Mouse (Mus musculus) thymus, postnatal 0 days (tissue): ENCODE results near the gene Rsrc1. TPM values are rescaled to one million over a fixed set of nuclear protein-coding genes. Genes with fewer than 3 reads are reported as not detected.

ENCODE experiments used
- DNase-seq: peaks from one replicate; pipeline ENCODE4 v3.0.0-alpha.2; 2015; ENCODE audit warnings: low spot score
- polyA plus RNA-seq: library from polyadenylated mRNA; unstranded; fragments of >200 nt; fragmentation: Nextera tagmentation; extraction: Ambion mirVana; gene quantifications from 2 replicates; pipeline ENCODE4 v1.2.1, GENCODE M21; 2015

Gene Rsrc1
- 25.3 and 31.9 TPM in 2 replicates for polyA plus RNA-seq

- DNase-seq = peak; percentile 21
Measured at GRCm38 (mm10) chr3:66981101-66981661, at the start of gene Rsrc1. Rsrc1 (plus strand) TSS chr3:66981390.

- no peak for DNase-seq
Measured at GRCm38 (mm10) chr3:66939675-66940074, 41.5 kb upstream of the Rsrc1 start.

DNA sequence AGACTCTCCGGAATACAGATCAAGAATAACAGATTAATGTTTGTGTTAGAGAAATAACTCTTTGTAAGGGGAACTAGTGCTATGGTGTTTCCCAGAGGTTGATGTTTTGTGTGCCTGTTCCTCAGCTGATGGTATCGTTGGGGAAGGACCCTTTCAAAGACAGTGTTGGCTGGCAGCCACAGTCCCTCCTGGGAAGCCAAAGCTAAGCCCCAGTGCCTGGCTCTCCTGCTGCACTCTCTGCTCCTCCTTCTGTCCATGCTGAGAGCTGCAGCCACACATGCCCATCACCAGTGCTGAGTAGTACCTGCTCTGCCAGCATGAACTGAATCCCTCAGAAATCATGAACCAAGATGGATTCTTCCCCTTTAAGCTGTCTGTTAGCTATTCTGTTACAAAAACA lies 26.1 kb upstream of the Rsrc1 start:
- DNase-seq = no peak

DNA sequence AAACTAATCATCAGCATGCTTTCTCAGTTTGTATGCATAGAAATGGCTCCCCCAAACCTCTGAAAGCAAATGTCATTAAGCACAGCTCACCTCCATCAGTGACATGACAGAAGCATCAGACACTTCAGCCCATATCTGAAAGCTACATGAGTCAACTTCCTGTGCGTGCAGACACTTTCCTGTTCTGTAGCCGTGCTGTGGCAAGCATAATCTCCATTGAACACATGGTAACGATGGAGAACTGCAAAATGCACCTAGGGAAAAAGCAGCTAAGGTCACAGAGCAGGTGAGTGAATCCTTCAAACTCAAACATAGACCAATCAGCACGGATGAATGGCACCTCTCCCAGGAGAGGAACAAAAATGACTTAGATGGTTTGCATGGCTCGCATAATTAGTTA lies 21.2 kb upstream of the Rsrc1 start:
- no peak for DNase-seq

DNA sequence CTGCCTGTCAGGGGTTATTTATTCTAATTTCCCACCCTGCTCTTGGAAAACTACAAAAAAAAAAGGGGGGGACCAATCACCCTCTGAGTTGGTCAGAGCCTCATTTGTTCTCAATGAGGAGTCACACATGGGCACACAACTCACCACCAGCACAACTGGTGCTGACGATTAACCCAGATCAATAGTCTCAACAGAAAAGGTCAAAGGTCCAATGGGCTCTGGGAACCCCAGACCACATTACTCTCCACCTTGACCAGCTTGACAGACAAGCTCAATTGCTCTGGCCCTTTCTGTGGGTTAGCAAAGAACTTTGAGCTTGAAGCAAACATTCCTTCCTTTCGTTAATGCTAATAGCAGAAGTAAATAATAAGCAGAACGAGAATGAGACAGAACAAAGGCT lies 16.3 kb upstream of the Rsrc1 start:
- no peak for DNase-seq

DNA sequence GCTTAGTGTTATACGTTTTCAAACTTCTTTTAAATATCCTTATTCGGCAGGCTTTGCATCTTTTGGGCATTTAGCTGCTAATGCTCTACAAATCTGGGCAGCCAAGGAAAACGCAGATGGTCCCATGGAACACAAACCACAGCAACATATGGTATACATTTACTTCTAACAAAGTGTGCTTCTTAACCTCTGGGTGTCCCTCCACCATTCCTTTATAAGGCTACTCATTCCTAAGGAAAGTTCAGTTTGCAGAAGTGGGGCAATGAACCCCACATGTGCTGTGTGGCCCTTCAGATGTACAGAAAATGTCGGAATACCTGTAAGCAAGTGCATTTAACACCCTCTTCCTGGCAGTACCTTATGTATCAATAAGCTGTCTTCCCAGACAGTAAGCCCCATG lies 13.7 kb upstream of the Rsrc1 start:
- no peak for DNase-seq

GRCm38 (mm10) chr3:66970261-66970660 lies 10.9 kb upstream of the Rsrc1 start:
- DNase-seq = no peak

DNA sequence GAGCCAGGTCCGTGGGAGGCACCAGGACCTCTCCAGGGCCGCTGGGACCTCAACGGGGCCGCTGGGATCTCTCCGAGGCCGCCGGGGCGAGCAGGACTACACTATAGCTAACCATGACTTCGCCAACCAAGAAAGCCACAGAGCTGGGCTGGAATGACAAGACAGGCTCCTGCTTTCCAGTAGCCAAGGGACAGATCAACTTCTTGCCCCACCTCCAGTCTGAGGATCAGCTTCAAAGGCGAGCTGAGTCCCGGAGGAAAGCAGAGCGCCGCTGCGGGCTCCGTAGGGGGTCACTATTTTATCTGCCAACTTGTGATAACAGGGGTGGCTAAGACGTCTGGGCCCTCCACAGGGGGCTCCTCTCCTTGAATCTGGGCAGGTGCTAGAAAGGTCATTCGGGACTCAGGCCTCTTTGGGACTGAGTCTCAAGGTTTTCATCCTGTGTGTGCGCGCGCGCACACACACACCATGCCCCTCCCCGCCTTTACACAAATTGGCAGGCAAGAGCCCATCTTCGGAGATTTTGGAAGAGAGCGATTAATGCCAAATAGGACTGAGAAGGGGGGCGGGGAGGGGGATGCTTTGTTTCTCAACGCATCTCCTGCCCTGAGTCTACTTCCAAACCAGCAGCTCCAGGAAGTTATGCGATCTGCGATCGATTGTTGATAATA lies 10.4 kb upstream of the Rsrc1 start:
- DNase-seq = no peak

DNA sequence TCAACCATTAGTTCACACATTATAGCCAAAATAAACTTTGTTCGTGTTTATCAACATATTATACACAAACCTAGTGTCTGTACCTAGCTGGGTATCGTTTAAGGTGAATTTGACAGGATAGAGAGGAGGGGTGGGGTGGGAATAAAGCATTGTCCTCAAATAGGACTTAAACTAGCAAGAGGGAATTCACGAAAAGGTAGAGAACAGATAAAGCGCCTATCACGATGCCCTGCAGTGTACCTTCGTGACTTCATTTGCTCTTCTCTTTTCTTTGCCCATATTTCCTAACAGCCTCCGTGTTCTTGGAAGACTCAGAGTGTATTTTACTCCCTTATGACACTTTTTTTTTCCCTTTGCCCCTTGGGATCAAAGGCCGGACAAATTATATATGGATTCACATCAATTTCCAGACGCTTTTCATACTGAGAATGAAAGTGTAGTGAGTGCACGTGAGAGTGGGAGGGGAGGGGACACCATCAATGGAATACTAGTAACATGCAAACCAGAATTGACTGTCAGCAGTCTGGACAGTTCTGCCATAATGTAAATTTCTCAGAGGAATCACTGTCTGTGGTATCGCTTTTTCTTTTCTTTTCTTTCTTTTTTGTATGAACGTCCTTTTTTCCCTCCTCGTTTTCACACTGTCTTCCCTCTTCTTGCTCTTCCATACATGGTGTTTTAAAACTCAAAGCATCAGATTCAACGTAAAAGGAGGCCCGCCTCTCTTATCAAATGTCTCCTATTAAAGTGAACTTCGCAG lies 8.8 kb upstream of the Rsrc1 start:
- DNase-seq = no peak

DNA sequence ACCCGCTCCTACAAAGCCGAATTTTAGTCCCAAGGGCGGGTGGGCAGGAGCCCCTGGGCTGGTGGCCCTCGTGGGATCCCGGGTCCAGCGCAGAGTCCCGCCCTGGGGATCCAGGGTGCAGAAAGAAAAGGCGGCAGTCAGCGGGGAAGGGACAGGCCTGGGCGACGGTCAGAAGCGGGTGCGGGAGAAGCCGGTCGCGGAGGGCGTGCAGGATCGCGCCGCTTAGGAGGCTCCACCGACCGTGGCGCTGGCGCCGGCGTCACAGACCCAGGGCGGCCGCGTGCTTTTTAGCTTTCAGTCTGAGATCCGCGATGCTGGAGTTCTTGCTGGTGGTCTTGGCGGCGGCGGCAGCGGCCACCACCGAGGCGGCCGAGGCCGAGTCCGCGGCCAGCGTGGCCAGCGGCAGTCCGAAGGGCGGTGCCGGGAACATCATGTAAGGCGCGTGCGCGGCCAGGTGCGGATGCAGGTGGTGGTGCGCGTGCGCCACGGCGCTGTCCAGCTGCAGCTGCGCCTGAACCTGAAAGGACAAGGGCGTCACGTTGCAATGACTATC lies 7.7 kb upstream of the Rsrc1 start:
- peak; percentile 45 for DNase-seq

DNA sequence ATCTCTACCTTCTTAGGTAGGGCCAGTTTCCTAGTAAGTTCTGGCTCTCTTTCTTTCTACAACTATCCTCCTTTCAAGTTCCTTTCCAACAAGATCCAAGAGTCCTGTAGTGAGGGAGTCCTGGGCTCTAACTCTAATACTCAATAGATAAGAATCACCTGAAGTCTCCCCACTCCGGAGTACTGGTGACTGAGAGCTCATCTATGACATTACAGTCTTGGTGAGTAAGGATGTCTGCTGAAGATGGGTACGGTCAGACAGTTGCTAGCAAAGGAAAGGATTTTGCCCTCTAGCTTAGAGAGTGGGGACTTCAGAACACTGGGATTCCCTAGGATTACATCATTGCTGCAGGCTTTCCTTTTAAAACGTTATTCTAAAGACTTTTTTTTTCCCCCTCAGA lies 6.7 kb upstream of the Rsrc1 start:
- DNase-seq = no peak

GRCm38 (mm10) chr3:66976889-66977615 lies 4.1 kb upstream of the Rsrc1 start:
- no peak for DNase-seq

DNA sequence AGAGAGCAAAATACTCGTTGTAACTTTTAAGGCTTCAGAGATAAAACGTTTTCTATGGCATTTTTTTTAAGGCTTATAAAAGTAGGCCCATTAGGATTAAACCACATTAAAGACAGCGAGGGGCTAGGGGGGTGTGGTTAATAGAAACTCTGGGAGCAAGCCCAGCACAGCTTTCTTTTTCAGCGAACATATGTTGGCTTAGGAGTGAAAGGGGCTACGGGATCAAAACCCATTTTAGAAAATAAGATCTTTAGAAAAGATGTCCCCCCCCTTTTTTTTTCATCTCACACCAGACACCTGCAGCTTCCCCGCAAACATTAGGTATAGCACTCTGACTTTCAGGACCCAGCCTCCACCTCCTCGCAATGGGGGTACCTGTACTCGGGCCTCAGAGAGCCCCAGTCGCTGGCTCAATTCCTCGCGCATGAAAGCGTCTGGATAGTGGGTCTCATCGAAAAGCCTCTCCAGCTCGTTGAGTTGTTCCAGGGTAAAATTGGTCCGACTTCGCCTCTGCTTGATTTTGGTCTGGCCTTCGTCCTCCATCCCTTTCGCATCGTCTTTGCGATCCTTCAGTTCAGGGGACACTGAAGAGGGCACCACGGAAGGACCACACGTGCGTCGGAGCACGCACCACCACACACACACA lies 3.3 kb upstream of the Rsrc1 start:
- DNase-seq = no peak

GRCm38 (mm10) chr3:66978457-66979381 lies 2.5 kb upstream of the Rsrc1 start:
- no peak for DNase-seq

DNA sequence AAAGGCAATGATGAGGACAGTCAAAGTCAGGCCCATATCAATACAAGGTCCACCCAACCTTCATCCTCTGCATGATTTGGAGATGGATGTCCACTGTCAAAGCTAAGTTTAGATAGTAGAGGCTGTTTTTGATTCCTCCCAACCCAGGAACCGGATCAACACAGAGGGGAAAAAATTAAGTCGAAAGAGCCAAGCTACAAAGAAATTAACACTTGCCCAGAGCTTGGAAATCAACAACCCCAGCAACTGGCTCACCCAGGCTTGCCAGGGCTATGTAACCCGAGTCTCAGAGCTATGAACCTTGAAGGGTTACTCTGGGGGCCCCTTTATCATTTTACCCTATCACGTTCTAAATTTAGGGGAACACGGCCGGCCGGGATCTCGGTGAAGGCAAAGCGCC lies 1.7 kb upstream of the Rsrc1 start:
- DNase-seq = no peak

- DNase-seq = no peak
Measured at GRCm38 (mm10) chr3:66980111-66980975, 847 bp upstream of the Rsrc1 start.

DNA sequence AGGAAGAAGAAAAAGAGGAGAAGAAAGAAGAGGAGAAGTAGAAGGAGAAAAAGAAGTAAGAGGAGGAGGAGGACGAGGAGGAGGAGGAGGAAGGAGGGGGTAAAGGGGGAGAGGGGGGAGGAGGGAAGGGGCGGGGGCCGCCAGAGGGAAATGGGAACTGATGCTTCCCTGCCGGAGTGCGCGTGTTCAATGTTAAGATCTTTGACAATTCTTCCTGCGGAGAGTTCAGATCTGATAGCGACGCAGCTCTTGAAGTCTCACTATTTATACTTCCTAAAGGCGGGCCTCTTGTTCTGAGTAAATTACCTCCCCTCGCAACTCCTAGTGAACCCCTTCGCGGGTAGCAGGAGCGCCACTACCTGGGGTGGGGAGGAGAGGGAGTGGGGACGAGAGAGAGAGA lies 516 bp downstream of the Rsrc1 start, which contains the start of gene Shox2:
TSS of gene Shox2 (minus strand) at position 66 of the 400 bp plus-strand sequence.
- no peak for DNase-seq

DNA sequence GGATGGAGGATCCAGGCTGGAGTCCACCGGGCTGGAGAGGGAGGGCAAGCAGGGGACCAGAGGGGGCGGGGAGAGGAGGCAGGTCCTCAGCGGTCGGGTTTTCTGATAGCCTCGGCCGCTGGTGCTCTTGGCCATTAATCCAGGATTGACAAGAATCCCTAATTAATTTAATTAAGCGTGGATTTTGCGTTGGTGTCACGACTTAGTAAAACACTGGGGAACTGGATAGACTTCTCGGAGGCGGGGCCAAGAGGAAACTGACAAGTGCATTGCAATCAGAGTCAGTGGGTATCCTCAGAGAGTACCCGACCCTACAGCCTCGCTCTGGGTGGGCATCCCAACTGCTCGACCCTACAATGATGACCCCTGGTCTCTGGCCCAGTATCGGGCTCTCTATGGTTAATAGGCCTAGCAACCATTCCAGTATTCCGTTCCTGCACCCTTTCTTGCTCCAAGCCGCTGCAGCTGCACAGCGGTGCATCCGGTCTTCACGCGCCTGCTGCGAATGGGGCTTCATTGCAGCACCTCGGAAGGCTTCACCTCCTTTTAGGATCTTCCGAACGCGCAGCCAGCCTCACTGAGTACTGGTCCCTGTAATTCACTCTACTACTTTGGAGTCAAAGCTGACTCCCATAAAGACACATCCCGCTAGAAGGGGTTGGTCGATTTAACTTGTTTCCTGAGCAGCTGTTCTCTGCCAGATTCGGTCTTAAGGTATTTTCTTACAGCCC lies 1.2 kb downstream of the Rsrc1 start:
- peak; percentile 69 for DNase-seq
